Mouse (Mus musculus) E14TG2a.4 (cell line): Measurements from ENCODE around the gene Prss8.

ENCODE experiments used
- H3K27me3 ChIP-seq: 2 replicates; pipeline ENCODE4 v1.6.1; 2014; ENCODE audit warnings: low read length, control low read depth; ENCODE audit not compliant: insufficient read depth
- H3K36me3 ChIP-seq: 2 replicates; pipeline ENCODE4 v1.6.1; 2014; ENCODE audit warnings: low read length, control low read depth; ENCODE audit not compliant: insufficient read depth
- H3K4me1 ChIP-seq: replicated peaks from 2 replicates; pipeline ENCODE4 v1.6.1; 2014; ENCODE audit warnings: low read depth, low read length, control low read depth
- H3K4me3 ChIP-seq: replicated peaks from 2 replicates; pipeline ENCODE4 v1.5.1; 2014; ENCODE audit warnings: mild to moderate bottlenecking, low read length
- H3K9me3 ChIP-seq: 2 replicates; pipeline ENCODE4 v1.6.1; 2014; ENCODE audit warnings: low read length, control low read depth
- CTCF ChIP-seq: conservative IDR thresholded peaks from 2 replicates; pipeline ENCODE4 v1.5.1; 2014; ENCODE audit warnings: low read length
- NANOG ChIP-seq: IDR thresholded peaks from 2 replicates; pipeline ENCODE4 v1.6.1; 2014; ENCODE audit warnings: borderline replicate concordance, low read length, mixed read lengths
- POU5F1 ChIP-seq: IDR thresholded peaks from 2 replicates; pipeline ENCODE4 v1.6.1; 2014; ENCODE audit warnings: low read length, borderline replicate concordance

The Prss8 gene

DNA sequence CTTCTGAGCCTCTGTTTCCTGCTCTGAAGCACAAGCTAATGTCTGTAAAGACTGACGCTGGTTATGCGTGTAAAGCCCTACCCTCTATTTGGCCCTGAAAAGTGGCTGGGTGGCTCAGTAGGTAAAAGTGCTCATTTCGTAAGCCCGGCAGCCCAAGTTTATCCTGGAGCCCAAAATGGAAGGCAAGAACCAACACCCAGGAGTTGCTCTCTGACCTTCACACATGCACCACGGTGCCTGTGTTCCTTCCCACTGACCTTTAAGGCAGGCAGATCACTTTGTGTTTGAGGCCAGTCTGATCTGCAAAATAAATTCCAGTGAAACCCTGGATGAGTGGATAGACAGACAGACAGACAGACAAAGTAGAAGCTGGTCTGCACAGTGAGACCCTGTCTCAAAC lies 6.2 kb downstream of the Prss8 start:
- Histone ChIP-seq H3K4me3 (no peak overlapping the region), H3K4me1 (peaks cover 39% of the 10 kb centered on the region), H3K27me3 (no peaks in the 10 kb centered on the region), H3K36me3 (peaks cover 88% of the 10 kb centered on the region), H3K9me3 (peaks cover 62% of the 10 kb centered on the region)
- TF ChIP-seq NANOG (no peak), POU5F1 (no peak), CTCF (no peak)

DNA sequence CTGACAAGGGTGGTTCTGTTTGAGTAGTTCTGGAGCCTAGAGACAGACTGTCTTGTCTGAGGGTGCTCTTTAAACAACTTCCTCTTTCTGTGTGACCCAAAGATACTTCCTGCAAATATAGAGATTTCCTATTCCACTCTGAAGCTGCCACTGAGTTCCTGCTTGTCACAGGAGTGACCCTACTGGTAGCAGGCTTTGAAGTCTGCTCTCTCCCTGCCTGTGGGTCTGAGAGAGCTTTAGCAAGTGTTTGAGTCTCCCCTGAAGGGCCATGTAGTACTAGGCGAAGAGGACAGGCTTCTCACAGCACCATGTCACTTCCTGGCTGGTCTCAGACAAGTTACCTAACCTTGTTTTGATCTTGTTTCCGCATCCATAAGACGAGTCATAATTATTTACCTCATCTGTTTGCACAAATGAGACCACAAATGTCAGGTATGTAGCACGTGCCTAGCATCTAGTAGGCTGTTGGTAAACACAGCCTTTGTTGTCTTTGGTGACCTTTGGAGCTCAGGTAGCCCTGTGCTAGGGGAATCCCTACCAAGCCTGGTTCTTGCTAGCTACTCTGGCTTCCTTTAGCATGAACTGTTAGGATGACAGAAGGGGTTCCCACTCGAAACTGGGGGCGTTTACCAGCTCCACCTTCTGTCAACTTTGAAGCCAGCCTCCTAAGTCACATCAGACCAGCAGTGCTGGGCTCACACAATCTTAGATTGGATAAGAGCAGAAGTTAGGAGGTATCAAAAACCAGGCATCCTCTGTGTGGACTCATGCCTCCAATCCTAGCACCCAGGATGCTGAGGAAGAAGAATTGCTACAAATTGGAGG lies 7.2 kb downstream of the Prss8 start:
- TF ChIP-seq CTCF (no peak), NANOG (no peak), POU5F1 (no peak)
- H3K4me1 ChIP-seq, result peaks cover 33% of the 10 kb centered on the region
- H3K36me3 ChIP-seq, result peaks cover 92% of the 10 kb centered on the region
- no peaks in the 10 kb centered on the region for H3K27me3 ChIP-seq
- H3K9me3 ChIP-seq, result peaks cover 60% of the 10 kb centered on the region
- peak overlapping the region; percentile 5 for H3K4me3 ChIP-seq

DNA sequence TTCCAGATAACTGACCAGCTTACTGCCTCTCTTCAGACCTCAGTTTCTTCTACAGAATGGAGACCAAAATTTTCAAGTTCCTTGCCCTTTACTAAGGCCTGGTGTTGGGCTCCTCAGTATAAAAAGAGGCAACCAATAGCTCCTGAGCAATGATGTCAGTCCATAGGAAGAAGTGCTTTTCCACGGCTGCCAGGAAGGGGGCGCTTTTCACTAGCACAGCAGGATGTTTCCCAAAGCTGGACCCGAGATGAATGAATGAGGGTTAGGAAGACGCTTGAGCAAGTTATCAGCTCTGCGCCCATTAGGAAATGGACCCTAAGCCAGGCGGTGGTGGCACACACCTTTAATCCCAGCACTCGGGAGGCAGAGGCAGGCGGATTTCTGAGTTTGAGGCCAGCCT lies 8.4 kb downstream of the Prss8 start:
- peaks cover 92% of the 10 kb centered on the region for H3K36me3 ChIP-seq
- TF ChIP-seq CTCF, result no peak
- TF ChIP-seq NANOG, result no peak
- TF ChIP-seq POU5F1, result no peak
- H3K4me1 ChIP-seq, result peaks cover 38% of the 10 kb centered on the region
- no peaks in the 10 kb centered on the region for H3K27me3 ChIP-seq
- no peak overlapping the region for H3K4me3 ChIP-seq
- H3K9me3 ChIP-seq, result peaks cover 56% of the 10 kb centered on the region

DNA sequence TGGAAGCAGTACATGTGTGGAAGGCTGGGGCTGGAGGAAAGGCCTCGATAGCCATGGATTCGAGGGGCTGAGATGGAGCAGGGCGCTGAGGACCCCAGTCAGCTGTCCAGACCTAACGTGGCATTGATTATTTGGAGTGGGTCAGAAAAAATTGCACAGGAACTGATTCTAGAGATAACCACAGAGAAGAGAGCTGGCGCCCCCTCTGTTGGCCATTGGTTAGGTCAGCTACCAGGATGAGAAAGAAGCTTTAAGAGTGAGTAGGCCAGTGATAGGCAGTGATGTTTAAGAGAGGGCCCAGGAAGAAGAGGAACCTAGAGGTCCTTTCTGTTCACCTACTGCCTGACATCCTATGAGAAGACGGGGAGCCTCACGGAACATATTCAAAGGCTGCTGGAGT lies 10.6 kb downstream of the Prss8 start:
- Histone ChIP-seq H3K36me3 (peaks cover 91% of the 10 kb centered on the region), H3K4me1 (peaks cover 38% of the 10 kb centered on the region), H3K27me3 (no peaks in the 10 kb centered on the region), H3K4me3 (no peak overlapping the region), H3K9me3 (peaks cover 48% of the 10 kb centered on the region)
- no peak for TF ChIP-seq NANOG
- peak; percentile 66 for TF ChIP-seq CTCF

DNA sequence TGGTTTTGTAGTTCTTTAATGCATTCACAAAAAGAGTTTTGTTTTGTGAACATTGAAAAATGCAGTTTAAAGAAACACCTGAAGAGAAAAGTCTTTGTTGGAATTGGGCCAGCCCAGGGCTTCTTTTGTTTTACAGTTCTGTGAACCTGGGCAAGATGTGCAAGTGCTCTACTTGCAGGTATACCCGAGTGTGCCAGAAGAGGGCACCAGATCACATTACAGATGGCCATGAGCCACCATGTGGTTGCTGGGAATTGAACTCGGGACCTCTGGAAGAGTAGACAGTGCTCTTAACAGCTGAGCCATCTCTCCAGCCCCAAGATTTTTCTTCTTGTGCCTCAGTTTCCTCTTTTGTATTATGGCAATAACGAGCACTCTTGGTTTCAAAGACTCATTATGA lies 11.7 kb downstream of the Prss8 start:
- peaks cover 37% of the 10 kb centered on the region for H3K9me3 ChIP-seq
- TF ChIP-seq CTCF (peak; percentile 67), POU5F1 (no peak)
- no peaks in the 10 kb centered on the region for H3K27me3 ChIP-seq
- H3K4me1 ChIP-seq, result peaks cover 43% of the 10 kb centered on the region
- H3K36me3 ChIP-seq, result peaks cover 81% of the 10 kb centered on the region
- no peak overlapping the region for H3K4me3 ChIP-seq

DNA sequence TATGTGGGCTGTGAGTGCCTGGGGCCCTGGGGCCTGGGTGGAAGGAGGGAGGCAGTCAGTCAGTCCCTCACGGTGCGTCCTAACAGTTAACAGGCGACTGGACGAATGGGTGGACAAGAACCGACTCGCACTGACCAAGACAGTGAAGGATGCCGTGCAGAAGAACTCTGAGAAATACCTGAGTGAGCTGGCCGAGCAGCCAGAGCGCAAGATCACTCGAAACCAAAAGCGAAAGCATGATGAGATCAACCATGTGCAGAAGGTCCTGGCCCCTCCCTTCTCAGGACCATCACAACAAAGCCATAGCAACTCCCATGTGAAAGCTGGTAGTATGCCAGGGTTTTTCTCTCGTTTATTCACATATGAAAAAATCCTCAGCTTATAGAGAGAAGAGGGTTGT lies 14.6 kb downstream of the Prss8 start:
- Histone ChIP-seq H3K4me3 (no peak overlapping the region), H3K36me3 (peaks cover 59% of the 10 kb centered on the region), H3K27me3 (no peaks in the 10 kb centered on the region), H3K9me3 (peaks cover 8% of the 10 kb centered on the region), H3K4me1 (peaks cover 58% of the 10 kb centered on the region)
- no peak for TF ChIP-seq CTCF
- no peak for TF ChIP-seq NANOG
- no peak for TF ChIP-seq POU5F1

DNA sequence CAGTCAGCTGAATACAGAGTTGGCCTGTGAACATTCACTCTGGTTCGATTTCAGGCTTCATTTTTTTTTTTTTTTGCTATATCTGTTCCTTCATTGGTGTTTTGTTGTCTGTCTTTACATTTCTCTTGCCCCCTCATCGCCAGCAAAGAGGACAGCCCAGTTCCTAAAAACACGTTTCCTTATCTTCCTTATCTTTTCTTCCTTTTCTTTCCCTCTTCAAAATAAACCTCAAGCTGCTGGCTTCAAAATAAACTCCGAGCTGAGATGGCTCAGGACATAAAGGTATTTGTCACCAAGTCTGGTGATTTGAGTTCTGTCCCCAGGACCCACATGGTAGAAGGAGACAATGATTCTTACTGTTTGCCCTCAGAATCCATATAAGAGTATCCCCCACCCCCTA lies 17.0 kb downstream of the Prss8 start:
- Histone ChIP-seq H3K4me1 (peaks cover 51% of the 10 kb centered on the region), H3K36me3 (peaks cover 65% of the 10 kb centered on the region), H3K9me3 (no peaks in the 10 kb centered on the region), H3K4me3 (peak overlapping the region; percentile 93), H3K27me3 (no peaks in the 10 kb centered on the region)
- TF ChIP-seq CTCF, result no peak
- no peak for TF ChIP-seq POU5F1
- TF ChIP-seq NANOG, result no peak

DNA sequence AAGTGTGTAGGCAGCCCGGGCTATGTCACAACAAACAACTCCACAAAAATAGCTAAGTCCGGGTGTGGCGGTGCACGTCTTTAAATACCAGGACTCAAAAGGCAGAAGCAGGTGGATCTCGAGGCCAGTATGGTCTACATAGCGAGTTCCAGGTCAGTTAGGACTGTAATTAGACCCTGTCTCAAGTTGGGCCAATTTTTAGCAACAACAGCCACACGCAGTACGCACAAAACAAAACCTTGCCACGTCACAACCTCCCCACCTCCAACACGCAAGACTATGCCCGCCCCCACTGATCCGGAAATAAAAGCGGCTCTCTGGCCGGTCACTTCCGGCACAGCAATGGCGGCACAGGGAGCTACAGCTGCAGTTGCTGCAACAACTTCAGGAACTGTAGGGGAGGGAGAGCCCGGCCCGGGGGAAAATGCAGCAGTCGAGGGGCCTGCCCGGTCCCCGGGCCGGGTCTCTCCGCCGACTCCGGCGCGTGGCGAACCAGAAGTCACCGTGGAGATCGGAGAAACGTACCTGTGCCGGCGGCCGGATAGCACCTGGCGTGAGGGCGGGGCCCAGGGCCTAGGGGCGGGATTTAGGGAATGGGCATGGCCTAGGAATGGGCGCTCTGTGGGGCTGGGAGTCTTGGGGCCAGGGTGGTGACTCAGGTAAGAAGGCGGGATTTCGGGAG lies 17.6 kb downstream of the Prss8 start, which contains the start of gene Kat8:
Gene Kat8, plus strand, starts transcription at position 327 of the 682 bp plus-strand sequence.
- Histone ChIP-seq H3K27me3 (no peaks in the 10 kb centered on the region), H3K4me1 (peaks cover 45% of the 10 kb centered on the region), H3K36me3 (peaks cover 66% of the 10 kb centered on the region), H3K9me3 (no peaks in the 10 kb centered on the region), H3K4me3 (peak within 1 kb of the TSS; percentile 93)
- TF ChIP-seq CTCF (no peak), POU5F1 (no peak), NANOG (no peak)
